Mouse (Mus musculus) kidney, postnatal 0 days (tissue): ENCODE results near the gene Mup21. TPM values are rescaled to one million over a fixed set of nuclear protein-coding genes. Genes with fewer than 3 reads are reported as not detected.
"Not testable (repeated sequence)": the region's sequence is repeated elsewhere in the genome, so short reads cannot be mapped to it uniquely, and the experiment has no call there.

Source experiments
- ATAC-seq: fragments of 200-750 bp; cut with Nextera tagmentation; replicated peaks from 2 replicates; pipeline ENCODE4 v1.8.0; 2017; ENCODE audit warnings: low read depth, moderate number of reproducible peaks, moderate TSS enrichment, moderate library complexity; ENCODE audit not compliant: low FRiP score
- DNase-seq: peaks from one replicate; pipeline ENCODE4 v3.0.0-alpha.2; 2016; ENCODE audit warnings: low spot score
- H3K27ac ChIP-seq: fragments of 300-500 bp; sonication (generic); 2 replicates; pipeline ENCODE4 v1.5.1; 2014; ENCODE audit warnings: mild to moderate bottlenecking
- H3K27me3 ChIP-seq: fragments of 300-500 bp; sonication (generic); 2 replicates; pipeline ENCODE4 v1.6.1; 2014; ENCODE audit warnings: low read length, mixed read lengths; ENCODE audit not compliant: insufficient read depth
- H3K36me3 ChIP-seq: fragments of 300-500 bp; sonication (generic); 2 replicates; pipeline ENCODE4 v1.6.1; 2014; ENCODE audit warnings: low read length, mixed read lengths; ENCODE audit not compliant: insufficient read depth
- H3K4me1 ChIP-seq: fragments of 300-500 bp; sonication (generic); replicated peaks from 2 replicates; pipeline ENCODE4 v1.6.1; 2014; ENCODE audit warnings: antibody characterized with exemption, low read length, mixed read lengths; ENCODE audit not compliant: insufficient read depth
- H3K4me2 ChIP-seq: fragments of 300-500 bp; sonication (generic); 2 replicates; pipeline ENCODE4 v1.6.1; 2014; ENCODE audit warnings: mild to moderate bottlenecking, low read length, moderate library complexity, mixed read lengths
- H3K4me3 ChIP-seq: fragments of 300-500 bp; sonication (generic); replicated peaks from 2 replicates; pipeline ENCODE4 v1.5.1; 2014; ENCODE audit warnings: low read depth, low read length
- H3K9ac ChIP-seq: fragments of 300-500 bp; sonication (generic); 2 replicates; pipeline ENCODE4 v1.6.1; 2014; ENCODE audit warnings: low read depth, low read length
- H3K9me3 ChIP-seq: fragments of 300-500 bp; sonication (generic); replicated peaks from 2 replicates; pipeline ENCODE4 v1.6.1; 2016; ENCODE audit warnings: low read length, inconsistent platforms, mixed read lengths
- CTCF ChIP-seq: IDR thresholded peaks from 2 replicates; pipeline ENCODE4 v1.5.1; 2016; ENCODE audit warnings: antibody characterized with exemption, low read depth, mild to moderate bottlenecking, moderate library complexity
- WGBS: fragments of 180-500 bp; shearing (Covaris S2); extraction: QIAGEN DNeasy Blood & Tissue Kit; methylation state at CpG from one replicate; pipeline ENCODE4 v1.1.7; 2014; 5-methylcytosine and 5-hydroxymethylcytosine counted together
- polyA plus RNA-seq: library from polyadenylated mRNA; unstranded; fragments of >200 nt; fragmentation: Nextera tagmentation; extraction: Ambion mirVana; gene quantifications from 2 replicates; pipeline ENCODE4 v1.2.1, GENCODE M21; 2015

Mup21 gene
- polyA plus RNA-seq = not detected in 2 replicates

GRCm38 (mm10) chr4:62150811-62151210, at the start of gene Mup21:
TSS of gene Mup21 (minus strand) at chr4:62150863.
- H3K27me3 ChIP-seq = no peaks in the 10 kb centered on the region
- no peak within 1 kb of the TSS for H3K9ac ChIP-seq
- H3K9me3 ChIP-seq = no peaks in the 10 kb centered on the region
- no peak within 1 kb of the TSS for H3K27ac ChIP-seq
- TF ChIP-seq CTCF = no peak
- no peak for DNase-seq
- H3K36me3 ChIP-seq = no peaks in the 10 kb centered on the region
- H3K4me1 ChIP-seq = no peaks in the 10 kb centered on the region
- ATAC-seq = no peak
- WGBS = 78% methylated on average over 2 of the region's 2 CpGs
- no peak within 1 kb of the TSS for H3K4me2 ChIP-seq
- no peak within 1 kb of the TSS for H3K4me3 ChIP-seq

GRCm38 (mm10) chr4:62199923-62200529, 49.4 kb upstream of the Mup21 start:
- peaks cover 54% of the 10 kb centered on the region for H3K36me3 ChIP-seq
- DNase-seq = no peak
- H3K27me3 ChIP-seq = no peaks in the 10 kb centered on the region
- 73% methylated on average over 7 of the region's 7 CpGs for WGBS
- no peak for TF ChIP-seq CTCF
- no peak overlapping the region for H3K27ac ChIP-seq
- H3K4me3 ChIP-seq = no peak overlapping the region
- no peak for ATAC-seq
- H3K4me1 ChIP-seq = no peaks in the 10 kb centered on the region
- H3K9me3 ChIP-seq = no peaks in the 10 kb centered on the region
- no peak overlapping the region for H3K4me2 ChIP-seq
- H3K9ac ChIP-seq = no peak overlapping the region

- no peak overlapping the region for H3K9ac ChIP-seq
- peaks cover 35% of the 10 kb centered on the region for H3K36me3 ChIP-seq
- no peak overlapping the region for H3K27ac ChIP-seq
- ATAC-seq (no peak), DNase-seq (no peak)
- H3K4me2 ChIP-seq = no peak overlapping the region
- peaks cover 19% of the 10 kb centered on the region for H3K9me3 ChIP-seq
- TF ChIP-seq CTCF = no peak
- no peaks in the 10 kb centered on the region for H3K27me3 ChIP-seq
- H3K4me1 ChIP-seq = no peaks in the 10 kb centered on the region
- no peak overlapping the region for H3K4me3 ChIP-seq
Observed at GRCm38 (mm10) chr4:62188778-62189177, 38.1 kb upstream of the Mup21 start.

GRCm38 (mm10) chr4:62177282-62177681, 26.6 kb upstream of the Mup21 start:
- no peaks in the 10 kb centered on the region for H3K27me3 ChIP-seq
- H3K9ac ChIP-seq = no peak overlapping the region
- no peaks in the 10 kb centered on the region for H3K4me1 ChIP-seq
- no peak overlapping the region for H3K4me3 ChIP-seq
- ATAC-seq (no peak), DNase-seq (peak; percentile 18)
- H3K27ac ChIP-seq = no peak overlapping the region
- H3K36me3 ChIP-seq = no peaks in the 10 kb centered on the region
- 41% methylated on average over 5 of the region's 5 CpGs for WGBS
- no peak overlapping the region for H3K4me2 ChIP-seq
- TF ChIP-seq CTCF = peak; percentile 65
- H3K9me3 ChIP-seq = no peaks in the 10 kb centered on the region

GRCm38 (mm10) chr4:62174471-62174870, 23.8 kb upstream of the Mup21 start:
- 85% methylated on average over 4 of the region's 4 CpGs for WGBS
- TF ChIP-seq CTCF = no peak
- Histone ChIP-seq H3K9me3 (no peaks in the 10 kb centered on the region), H3K4me3 (no peak overlapping the region), H3K27ac (no peak overlapping the region), H3K9ac (no peak overlapping the region), H3K27me3 (no peaks in the 10 kb centered on the region), H3K4me1 (no peaks in the 10 kb centered on the region), H3K36me3 (no peaks in the 10 kb centered on the region), H3K4me2 (no peak overlapping the region)
- ATAC-seq (no peak), DNase-seq (no peak)

- H3K27me3 ChIP-seq, DNase-seq, H3K9me3 ChIP-seq, H3K36me3 ChIP-seq, H3K27ac ChIP-seq, H3K4me2 ChIP-seq, H3K4me1 ChIP-seq, H3K4me3 ChIP-seq, H3K9ac ChIP-seq, ATAC-seq: not testable (repeated sequence)
- 90% methylated on average over 13 of the region's 13 CpGs for WGBS
Observed at GRCm38 (mm10) chr4:62167636-62168035, 17.0 kb upstream of the Mup21 start.

GRCm38 (mm10) chr4:62158401-62158800, 7.7 kb upstream of the Mup21 start:
- no peak for ATAC-seq
- Histone ChIP-seq H3K27me3 (no peaks in the 10 kb centered on the region), H3K4me1 (no peaks in the 10 kb centered on the region), H3K4me3 (no peak overlapping the region), H3K9me3 (no peaks in the 10 kb centered on the region), H3K36me3 (no peaks in the 10 kb centered on the region), H3K9ac (no peak overlapping the region), H3K4me2 (no peak overlapping the region), H3K27ac (no peak overlapping the region)
- no peak for TF ChIP-seq CTCF
- WGBS = 58% methylated on average over 1 of the region's 1 CpGs
- no peak for DNase-seq
